Mouse (Mus musculus) CH12.LX (cell line): ENCODE results near the gene Safb2. TPM values are rescaled to one million over a fixed set of nuclear protein-coding genes. Genes with fewer than 3 reads are reported as not detected.
A peak's percentile ranks its signal among the peaks of the same experiment; 100 is the strongest.

ENCODE experiments used
- DNase-seq: peaks from one replicate; pipeline ENCODE4 v3.0.0-alpha.2; 2013; ENCODE audit errors: extremely low read depth
- H3K27ac ChIP-seq: 2 replicates; pipeline ENCODE4 v1.5.1; 2012; ENCODE audit warnings: low read depth, mild to moderate bottlenecking, control low read depth, moderate library complexity; ENCODE audit not compliant: insufficient read depth
- H3K27me3 ChIP-seq: replicated peaks from 2 replicates; pipeline ENCODE3; 2012; ENCODE audit warnings: inconsistent platforms
- H3K36me3 ChIP-seq, 2 experiments: replicated peaks in 1 of 2; 2 replicates each; pipeline versions ENCODE3 to v1.6.1; 2012; ENCODE audit warnings: inconsistent platforms in 1 of 2, low read length in 1 of 2, mild to moderate bottlenecking in 1 of 2, mixed read lengths in 1 of 2, moderate library complexity in 1 of 2; ENCODE audit not compliant: control insufficient read depth in 1 of 2, insufficient read depth in 1 of 2
- H3K4me1 ChIP-seq, 2 experiments: 2 replicates each; pipeline ENCODE4 v1.6.1; 2012; ENCODE audit warnings: inconsistent platforms in 1 of 2, moderate library complexity in 1 of 2; ENCODE audit not compliant: insufficient read depth in 2 of 2, control insufficient read depth in 1 of 2
- H3K4me2 ChIP-seq: 2 replicates; pipeline ENCODE4 v1.6.1; 2012; ENCODE audit warnings: low read depth, mild to moderate bottlenecking, control low read depth; ENCODE audit not compliant: poor library complexity, insufficient read depth, severe bottlenecking
- H3K4me3 ChIP-seq, 3 experiments: fragments of 150-350 bp in 1 of 3; sonication (generic) in 1 of 3; replicated peaks in 1 of 3; 2 replicates each; pipeline versions ENCODE3 to v1.5.1; 2011 to 2012; ENCODE audit warnings: low read depth in 2 of 3, low read length in 2 of 3, mild to moderate bottlenecking in 2 of 3, moderate library complexity in 2 of 3, control low read depth in 1 of 3, improper control_type of control experiment in 1 of 3, inconsistent platforms in 1 of 3, mixed read lengths in 1 of 3; ENCODE audit not compliant: poor library complexity in 1 of 3
- H3K79me2 ChIP-seq: replicated peaks from 2 replicates; pipeline ENCODE4 v1.6.1; 2012; ENCODE audit warnings: mild to moderate bottlenecking, moderate library complexity; ENCODE audit not compliant: control insufficient read depth, poor library complexity, insufficient read depth, severe bottlenecking; ENCODE audit errors: extremely low read depth
- H3K9ac ChIP-seq: 2 replicates; pipeline ENCODE4 v1.6.1; 2012; ENCODE audit warnings: low read depth, mild to moderate bottlenecking, control low read depth, moderate library complexity; ENCODE audit not compliant: insufficient read depth
- H3K9me3 ChIP-seq: replicated peaks from 2 replicates; pipeline ENCODE3; 2012; ENCODE audit warnings: low read length, inconsistent platforms, mixed read lengths
- BHLHE40 ChIP-seq: IDR thresholded peaks from 2 replicates; pipeline ENCODE4 v1.6.1; 2011; ENCODE audit warnings: mild to moderate bottlenecking, low read depth, low read length, improper control_type of control experiment
- CHD2 ChIP-seq: IDR thresholded peaks from 2 replicates; pipeline ENCODE4 v1.6.1; 2011; ENCODE audit warnings: low read length, improper control_type of control experiment
- ELF1 ChIP-seq: IDR thresholded peaks from 2 replicates; pipeline ENCODE4 v1.6.1; 2014; ENCODE audit warnings: low read depth, mild to moderate bottlenecking, inconsistent platforms, low read length, improper control_type of control experiment
- ETS1 ChIP-seq: conservative IDR thresholded peaks from 2 replicates; pipeline ENCODE4 v1.6.1; 2012; ENCODE audit warnings: low read depth, mild to moderate bottlenecking, inconsistent platforms, low read length, improper control_type of control experiment, moderate library complexity
- KAT2A ChIP-seq: IDR thresholded peaks from 2 replicates; pipeline ENCODE4 v1.6.1; 2012; ENCODE audit warnings: low read length, improper control_type of control experiment, inconsistent platforms; ENCODE audit not compliant: insufficient replicate concordance
- MAFK ChIP-seq: IDR thresholded peaks from 2 replicates; pipeline ENCODE4 v1.6.1; 2011; ENCODE audit warnings: low read length, improper control_type of control experiment; ENCODE audit not compliant: insufficient replicate concordance
- MXI1 ChIP-seq: IDR thresholded peaks from 2 replicates; pipeline ENCODE4 v1.6.1; 2011; ENCODE audit warnings: mild to moderate bottlenecking, low read depth, low read length, improper control_type of control experiment
- MYC ChIP-seq: IDR thresholded peaks from 2 replicates; pipeline ENCODE4 v1.6.1; 2011; ENCODE audit warnings: low read depth, mild to moderate bottlenecking, improper control_type of control experiment, low read length
- POLR2A ChIP-seq: IDR thresholded peaks from 2 replicates; pipeline ENCODE4 v1.6.1; 2011; ENCODE audit warnings: low read depth, mild to moderate bottlenecking, improper control_type of control experiment, low read length
- RCOR1 ChIP-seq: conservative IDR thresholded peaks from 2 replicates; pipeline ENCODE4 v1.6.1; 2012; ENCODE audit warnings: low read depth, mild to moderate bottlenecking, inconsistent platforms, low read length, improper control_type of control experiment
- SIN3A ChIP-seq: IDR thresholded peaks from 2 replicates; pipeline ENCODE4 v1.6.1; 2012; ENCODE audit warnings: low read length, improper control_type of control experiment, inconsistent platforms
- USF2 ChIP-seq: conservative IDR thresholded peaks from 2 replicates; pipeline ENCODE4 v1.6.1; 2011; ENCODE audit warnings: low read depth, low read length, improper control_type of control experiment
- dilution Hi-C: fragments of 300-500 bp; cut with MboI; formaldehyde crosslinking; loops from 2 replicates; pipeline ENCODE4 v1.14.3; 2020; ENCODE audit warnings: low sequenced_read_pairs; ENCODE audit not compliant: extremely low pct_unique_long_range_greater_than_20kb, extremely low pct_ligation_motif_present
- in situ Hi-C: fragments of 300-500 bp; cut with MboI; formaldehyde crosslinking; loops from 3 replicates; pipeline ENCODE4 v1.14.3; 2019; ENCODE audit warnings: low sequenced_read_pairs, low pct_ligation_motif_present, low pct_unique_long_range_greater_than_20kb, mixed read lengths
- polyA plus RNA-seq: library from polyadenylated mRNA; unstranded; fragments of >175 nt; gene quantifications from 2 replicates; pipeline ENCODE4 v1.2.1, GENCODE M21; 2012; ENCODE audit warnings: low read depth; ENCODE audit not compliant: insufficient read length
- total RNA-seq, 2 experiments: library from RNA; depleted of rRNA; stranded (reverse); fragments of 300-350 nt in 1 of 2; fragments of >200 nt in 1 of 2; gene quantifications; 2 replicates each; pipeline ENCODE4 v1.2.3; 2012 to 2014

Gene Safb2
- total and polyA plus RNA-seq, 3 experiments = 13.8 to 170 (median 74.0) TPM

DNA sequence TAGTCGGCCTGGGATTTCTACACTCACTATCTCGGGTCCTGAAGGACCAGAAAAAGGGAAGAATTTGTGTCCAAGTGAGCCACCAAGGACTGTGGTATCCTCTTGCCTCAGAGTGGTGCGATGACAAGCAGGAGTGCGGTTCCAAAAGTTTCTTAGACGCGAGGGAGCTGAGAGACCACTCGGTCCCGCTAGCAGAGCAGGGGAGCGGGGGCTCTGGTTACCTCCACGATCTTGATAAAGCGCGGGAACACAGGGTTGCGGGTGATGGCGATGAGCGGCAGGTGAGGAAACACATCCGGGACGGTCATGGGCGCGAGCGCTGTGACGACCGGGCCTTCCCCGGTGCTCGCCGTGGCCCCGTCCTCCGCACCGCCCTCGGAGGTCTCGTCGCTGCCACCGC is 41.9 kb upstream of the Safb2 start:
- peak overlapping the region; percentile 64 to 96 (median 94) for H3K4me3 ChIP-seq
- no peak for DNase-seq
- H3K36me3 ChIP-seq = peaks cover 32 to 43% of the 10 kb centered on the region in 2 experiments
- no peaks in the 10 kb centered on the region for H3K27me3 ChIP-seq
- peaks cover 41% of the 10 kb centered on the region for H3K79me2 ChIP-seq
- H3K4me1 ChIP-seq = peaks cover 17 to 47% of the 10 kb centered on the region in 2 experiments
- peak overlapping the region; percentile 84 for H3K4me2 ChIP-seq
- TF ChIP-seq MXI1 = no peak
- TF ChIP-seq USF2 = no peak
- no peak for TF ChIP-seq ELF1
- TF ChIP-seq, all 38 proteins: peak for 0
- Histone ChIP-seq H3K9me3 (no peaks in the 10 kb centered on the region), H3K27ac (peak overlapping the region; percentile 8; the same call in 1 of the 2 replicates), H3K9ac (peak overlapping the region; percentile 86)
- dilution Hi-C loops = no loop called here
- in situ Hi-C loops = no loop called here

GRCm38 (mm10) chr17:56625495-56625894 is 41.1 kb upstream of the Safb2 start:
- Histone ChIP-seq H3K27me3 (no peaks in the 10 kb centered on the region), H3K4me1 (peaks cover 16 to 39% of the 10 kb centered on the region in 2 experiments), H3K4me3 (peak overlapping the region; percentile 47 to 94 (median 64)), H3K9me3 (no peaks in the 10 kb centered on the region), H3K27ac (no peak overlapping the region; the same call in 1 of the 2 replicates), H3K9ac (peak overlapping the region; percentile 86), H3K36me3 (peaks cover 39 to 49% of the 10 kb centered on the region in 2 experiments), H3K79me2 (peaks cover 41% of the 10 kb centered on the region), H3K4me2 (peak overlapping the region; percentile 84)
- no peak for TF ChIP-seq MAFK
- TF ChIP-seq ETS1 = no peak
- TF ChIP-seq SIN3A = 0 out of 2 replicates have a peak, but pooled peaks have one; percentile 12
- no peak for TF ChIP-seq KAT2A
- no peak for TF ChIP-seq MYC
- no peak for TF ChIP-seq RCOR1
- no peak for TF ChIP-seq BHLHE40
- TF ChIP-seq MXI1 = no peak
- in situ Hi-C loops (no loop called here), dilution Hi-C loops (no loop called here)
- DNase-seq = no peak

DNA sequence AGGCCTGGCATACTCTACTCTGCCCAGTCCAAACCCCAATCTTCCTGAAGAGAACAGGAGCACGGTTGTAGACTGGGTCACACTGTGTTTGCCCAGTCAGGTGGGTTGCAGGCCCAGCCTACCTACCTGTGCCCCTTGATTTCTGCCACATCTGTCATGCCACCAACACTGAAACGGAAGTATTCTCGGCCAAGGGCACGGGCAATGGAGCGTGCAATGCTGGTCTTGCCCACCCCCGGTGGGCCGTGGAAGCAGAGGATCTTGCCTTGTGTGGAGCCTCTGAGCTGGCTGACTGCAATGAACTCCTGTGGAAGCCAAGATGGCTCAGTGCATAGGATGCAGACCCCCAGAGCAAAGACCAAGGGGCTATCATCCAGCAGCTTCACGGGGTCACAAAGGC is 33.2 kb upstream of the Safb2 start:
- Histone ChIP-seq H3K9me3 (no peaks in the 10 kb centered on the region), H3K27me3 (no peaks in the 10 kb centered on the region), H3K79me2 (peaks cover 35% of the 10 kb centered on the region), H3K4me3 (no peak overlapping the region), H3K36me3 (peaks cover 87 to 88% of the 10 kb centered on the region in 2 experiments), H3K4me1 (peaks cover 18 to 26% of the 10 kb centered on the region in 2 experiments), H3K4me2 (no peak overlapping the region), H3K27ac (no peak overlapping the region), H3K9ac (no peak overlapping the region)
- TF ChIP-seq POLR2A (peak; percentile 31), MYC (no peak), CHD2 (no peak)
- dilution Hi-C loops (no loop called here), in situ Hi-C loops (no loop called here)
- no peak for DNase-seq
